Mouse (Mus musculus): Measurements from ENCODE around the gene Ppfia1. TPM values are rescaled to one million over a fixed set of nuclear protein-coding genes. Genes with fewer than 3 reads are reported as not detected.

The Ppfia1 gene
- total and polyA plus RNA-seq, 3 experiments, result 29.3 to 46.6 (median 41.3) TPM

DNA sequence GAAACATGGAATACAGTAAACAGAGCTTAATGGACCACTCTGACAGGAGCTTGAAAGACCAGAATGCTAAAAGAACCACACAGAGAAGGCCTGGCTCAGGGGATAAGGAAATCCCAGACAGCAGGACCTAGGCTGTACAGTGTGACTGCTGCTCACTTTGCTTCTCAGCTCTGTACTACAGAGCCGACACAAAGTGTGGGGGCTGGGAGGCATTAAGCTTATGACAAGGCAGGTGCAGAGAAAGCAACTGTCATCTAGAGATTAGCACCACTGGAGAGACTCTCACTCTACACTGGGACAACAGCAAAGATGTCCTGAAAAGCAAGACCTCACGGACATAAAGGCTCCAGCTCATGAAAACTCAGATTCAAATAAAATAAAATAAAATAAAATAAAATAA is 14.4 kb downstream of the Ppfia1 start (continued):
- no peak for TF ChIP-seq MAX (IDR thresholded peaks at IDR 0.05; ENCODE audit: low read length)

DNA sequence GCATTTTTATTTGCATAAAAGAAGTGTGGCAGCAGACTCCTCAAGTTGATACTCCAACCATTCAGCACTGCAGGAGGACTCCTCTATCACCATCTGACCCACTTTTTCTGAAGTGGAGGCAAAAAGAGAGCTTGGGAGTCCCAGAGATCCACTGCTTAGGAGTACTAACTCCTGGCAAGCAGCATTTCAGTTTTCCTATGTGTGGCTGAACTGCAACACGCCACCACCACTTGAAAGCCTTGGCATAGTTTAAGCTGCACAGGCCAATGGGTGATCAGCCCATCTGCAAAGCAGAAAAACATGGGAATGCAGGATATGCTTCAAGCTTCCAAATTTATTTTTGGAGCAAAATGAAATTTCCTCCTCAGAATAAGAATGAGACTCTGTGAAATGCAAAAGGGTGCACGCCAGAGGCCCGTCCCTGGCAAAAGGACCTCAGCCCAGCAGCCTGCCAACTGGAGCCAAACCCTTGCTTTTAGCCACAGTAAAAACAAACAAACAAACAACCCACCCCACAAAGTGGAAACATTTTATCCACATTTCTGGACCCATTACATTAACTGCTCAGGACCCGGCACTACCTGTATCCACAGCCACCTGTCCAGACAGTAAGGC is 15.4 kb downstream of the Ppfia1 start:
- TF ChIP-seq ELF1 (IDR thresholded peaks at IDR 0.05; ENCODE audit: low read depth, low read length), result no peak
- no peak for TF ChIP-seq IRF4 (IDR thresholded peaks at IDR 0.05; ENCODE audit: low read depth, low read length)
- TF ChIP-seq MAFK (IDR thresholded peaks at IDR 0.05; ENCODE audit: insufficient replicate concordance, low read length), result no peak
- no peak for TF ChIP-seq TCF12 (IDR thresholded peaks at IDR 0.05; ENCODE audit: low read depth, low read length)
- TF ChIP-seq NRF1 (IDR thresholded peaks at IDR 0.05; ENCODE audit: low read depth, low read length), result no peak
- TF ChIP-seq GABPA (IDR thresholded peaks at IDR 0.05; ENCODE audit: insufficient replicate concordance, low read depth, low read length), result no peak
- no peak for TF ChIP-seq ZC3H11A (IDR thresholded peaks at IDR 0.05; ENCODE audit: low read depth, low read length)
- no peak for TF ChIP-seq SIN3A (IDR thresholded peaks at IDR 0.05; ENCODE audit: low read length)
- TF ChIP-seq EP300 (IDR thresholded peaks at IDR 0.05; ENCODE audit: low read length), result no peak
- peaks cover 0 to 37% of the 10 kb centered on the region in 2 experiments; a peak in 2 of 4 replicates for H3K4me1 ChIP-seq (ENCODE audit: control insufficient read depth in 1 of 2, insufficient read depth in 2 of 2)
- H3K9ac ChIP-seq (ENCODE audit: insufficient read depth, low read depth), result no peak overlapping the region
- no peak overlapping the region for H3K4me3 ChIP-seq (replicated peaks in 1 of 3; ENCODE audit: low read depth in 2 of 3, low read length in 2 of 3, poor library complexity in 1 of 3)
- no peak overlapping the region for H3K27ac ChIP-seq (ENCODE audit: insufficient read depth, low read depth)
- no peaks in the 10 kb centered on the region for H3K9me3 ChIP-seq (replicated peaks; ENCODE audit: low read length)
- in situ Hi-C loops (cut with MboI; ENCODE audit: low pct_ligation_motif_present, low pct_unique_long_range_greater_than_20kb, low sequenced_read_pairs) (no loop called here), dilution Hi-C loops (cut with MboI; ENCODE audit: extremely low pct_ligation_motif_present, extremely low pct_unique_long_range_greater_than_20kb, low sequenced_read_pairs) (no loop called here)
- H3K36me3 ChIP-seq (replicated peaks in 1 of 2; ENCODE audit: control insufficient read depth in 1 of 2, insufficient read depth in 1 of 2, low read length in 1 of 2), result peaks cover 3 to 50% of the 10 kb centered on the region in 2 experiments
- H3K4me2 ChIP-seq (ENCODE audit: insufficient read depth, low read depth, poor library complexity, severe bottlenecking), result no peak overlapping the region
- H3K79me2 ChIP-seq (replicated peaks; ENCODE audit: control insufficient read depth, extremely low read depth, insufficient read depth, poor library complexity, severe bottlenecking), result peaks cover 5% of the 10 kb centered on the region
- H3K27me3 ChIP-seq (replicated peaks), result no peaks in the 10 kb centered on the region
- DNase-seq (ENCODE audit: extremely low read depth), result no peak

DNA sequence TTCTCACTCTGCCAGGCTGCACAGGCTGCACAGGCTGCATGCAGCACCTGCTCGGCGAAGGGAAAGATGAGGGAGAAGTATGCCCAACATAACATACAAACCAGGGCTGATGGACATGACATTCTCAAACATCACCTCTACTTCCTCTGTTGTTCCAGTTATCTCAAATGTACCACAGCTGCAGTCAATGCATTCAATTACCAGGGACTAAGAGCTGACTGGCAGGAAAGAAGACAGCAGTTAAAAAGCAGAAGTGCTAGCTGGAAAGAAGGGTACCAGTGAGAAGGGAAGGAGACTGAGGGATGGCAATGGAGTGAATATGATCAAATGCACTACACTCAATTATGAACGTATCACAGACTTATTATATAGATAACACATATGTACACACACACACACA is 17.2 kb downstream of the Ppfia1 start:
- dilution Hi-C loops (cut with MboI; ENCODE audit: extremely low pct_ligation_motif_present, extremely low pct_unique_long_range_greater_than_20kb, low sequenced_read_pairs) (no loop called here), in situ Hi-C loops (cut with MboI; ENCODE audit: low pct_ligation_motif_present, low pct_unique_long_range_greater_than_20kb, low sequenced_read_pairs) (no loop called here)
- Histone ChIP-seq H3K36me3 (replicated peaks in 1 of 2; ENCODE audit: control insufficient read depth in 1 of 2, insufficient read depth in 1 of 2, low read length in 1 of 2) (peaks cover 3 to 48% of the 10 kb centered on the region in 2 experiments), H3K9me3 (replicated peaks; ENCODE audit: low read length) (no peaks in the 10 kb centered on the region), H3K4me3 (replicated peaks in 1 of 3; ENCODE audit: low read depth in 2 of 3, low read length in 2 of 3, poor library complexity in 1 of 3) (no peak overlapping the region), H3K27ac (ENCODE audit: insufficient read depth, low read depth) (no peak overlapping the region), H3K79me2 (replicated peaks; ENCODE audit: control insufficient read depth, extremely low read depth, insufficient read depth, poor library complexity, severe bottlenecking) (peaks cover 2% of the 10 kb centered on the region), H3K9ac (ENCODE audit: insufficient read depth, low read depth) (no peak overlapping the region), H3K4me2 (ENCODE audit: insufficient read depth, low read depth, poor library complexity, severe bottlenecking) (no peak overlapping the region), H3K27me3 (replicated peaks) (no peaks in the 10 kb centered on the region), H3K4me1 (ENCODE audit: control insufficient read depth in 1 of 2, insufficient read depth in 2 of 2) (peaks cover 9 to 55% of the 10 kb centered on the region in 2 experiments)
- no peak for DNase-seq (ENCODE audit: extremely low read depth)
- TF ChIP-seq CTCF (conservative IDR thresholded peaks at IDR 0.05 in 1 of 2, IDR thresholded peaks at IDR 0.05 in 1 of 2; ENCODE audit: low read depth in 2 of 2, low read length in 2 of 2), result no peak
- no peak for TF ChIP-seq RCOR1 (conservative IDR thresholded peaks at IDR 0.05; ENCODE audit: low read depth, low read length)
- TF ChIP-seq MXI1 (IDR thresholded peaks at IDR 0.05; ENCODE audit: low read depth, low read length), result no peak
- TF ChIP-seq UBTF (IDR thresholded peaks at IDR 0.05; ENCODE audit: low read depth, low read length), result no peak
- no peak for TF ChIP-seq PAX5 (IDR thresholded peaks at IDR 0.05; ENCODE audit: low read length)
- no peak for TF ChIP-seq POLR2AphosphoS2 (IDR thresholded peaks at IDR 0.05; ENCODE audit: low read depth, low read length)
- no peak for TF ChIP-seq SIN3A (IDR thresholded peaks at IDR 0.05; ENCODE audit: low read length)
- no peak for TF ChIP-seq ZMIZ1 (IDR thresholded peaks at IDR 0.05; ENCODE audit: low read depth, low read length)
- TF ChIP-seq NRF1 (IDR thresholded peaks at IDR 0.05; ENCODE audit: low read depth, low read length), result no peak
- no peak for TF ChIP-seq MAFK (IDR thresholded peaks at IDR 0.05; ENCODE audit: insufficient replicate concordance, low read length)
- no peak for TF ChIP-seq BHLHE40 (IDR thresholded peaks at IDR 0.05; ENCODE audit: low read depth, low read length)
